Mouse (Mus musculus): ENCODE results near the gene Rnf126.

Rnf126 gene

DNA sequence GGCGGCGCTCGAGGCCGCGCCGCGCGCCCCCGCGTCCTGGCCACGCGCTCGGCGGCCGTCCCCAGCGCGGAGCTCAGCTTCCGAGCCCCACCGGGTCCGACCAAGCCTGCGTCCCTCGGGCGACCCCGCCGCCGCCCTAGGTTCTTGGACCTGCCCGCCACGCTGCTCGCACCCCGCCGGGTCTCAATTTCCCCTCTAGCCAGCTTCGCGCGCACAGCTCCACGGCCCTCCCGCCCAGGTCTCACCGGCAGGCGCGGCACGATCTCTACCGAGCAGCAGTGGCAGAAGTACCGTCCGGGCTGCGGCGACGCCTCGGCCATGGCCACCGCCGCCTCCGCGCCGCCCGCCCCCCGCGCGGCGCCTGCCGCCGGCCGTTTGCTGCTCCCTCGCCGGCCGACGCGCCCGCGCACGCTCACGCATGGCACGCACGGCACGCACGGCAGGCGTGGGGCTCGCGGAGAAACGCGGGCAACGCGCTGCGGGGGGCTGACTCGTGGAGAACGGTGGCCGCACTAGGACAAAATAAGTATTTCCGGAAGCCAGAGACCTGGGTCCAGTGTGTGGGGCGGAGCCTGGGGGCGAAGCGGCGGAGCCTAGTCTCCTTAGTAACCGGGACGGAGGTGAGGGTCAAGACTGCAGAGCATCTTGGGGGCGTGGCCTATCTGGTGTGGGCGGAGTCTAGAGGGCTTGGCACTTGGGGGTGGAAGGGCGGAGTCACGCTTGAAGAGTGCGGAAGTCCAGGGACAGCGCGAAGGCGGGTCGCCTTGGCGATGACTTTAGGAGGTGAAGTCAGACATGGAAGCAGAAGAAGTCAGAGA is at the start of gene Rnf126:
Gene Rnf126 (minus strand): TSS at position 445 of the 818 bp plus-strand sequence.
- peak; percentile 99 for DNase-seq (ENCODE audit: low read depth, low spot score)

DNA sequence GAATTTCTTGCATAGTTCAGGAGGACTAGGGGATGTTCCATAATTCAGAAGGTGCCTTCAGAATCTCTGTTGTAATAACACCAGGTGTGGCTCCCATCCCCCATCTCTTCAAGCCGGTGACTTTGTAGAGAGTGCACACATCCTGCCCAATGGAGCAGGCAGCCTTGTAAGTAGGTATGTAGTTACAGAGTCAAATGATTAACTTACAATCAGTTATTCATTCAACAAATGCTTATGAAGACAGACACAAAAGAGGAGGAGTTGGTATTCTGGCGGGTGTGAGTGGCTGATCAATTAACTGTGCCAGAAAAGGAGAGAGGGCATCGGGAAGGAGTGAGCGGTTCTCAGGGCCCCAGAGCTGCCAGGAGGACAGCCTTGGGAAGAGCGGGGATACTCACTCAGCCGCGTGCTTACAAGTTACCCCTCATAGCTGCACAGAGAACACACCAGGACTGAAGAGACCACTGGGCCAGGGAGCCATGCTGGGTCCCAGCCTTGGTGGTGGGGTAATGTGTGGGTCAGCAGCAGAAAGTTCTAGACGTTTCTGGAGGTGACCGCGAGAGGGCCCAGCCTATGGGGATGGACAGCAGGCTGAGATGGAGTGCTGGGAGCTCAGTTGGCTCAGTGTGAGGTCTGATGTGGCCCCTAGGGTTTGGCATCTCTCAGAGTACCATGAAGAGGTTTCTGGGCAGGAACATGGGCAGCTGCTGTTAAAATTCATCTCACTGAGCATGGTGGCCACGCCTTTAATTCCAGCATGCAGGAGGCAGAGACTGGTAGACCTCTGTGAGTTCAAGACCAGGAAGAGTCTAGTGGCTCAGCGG is 49.1 kb upstream of the Rnf126 start:
- no peak for DNase-seq (ENCODE audit: low read depth, low spot score)

DNA sequence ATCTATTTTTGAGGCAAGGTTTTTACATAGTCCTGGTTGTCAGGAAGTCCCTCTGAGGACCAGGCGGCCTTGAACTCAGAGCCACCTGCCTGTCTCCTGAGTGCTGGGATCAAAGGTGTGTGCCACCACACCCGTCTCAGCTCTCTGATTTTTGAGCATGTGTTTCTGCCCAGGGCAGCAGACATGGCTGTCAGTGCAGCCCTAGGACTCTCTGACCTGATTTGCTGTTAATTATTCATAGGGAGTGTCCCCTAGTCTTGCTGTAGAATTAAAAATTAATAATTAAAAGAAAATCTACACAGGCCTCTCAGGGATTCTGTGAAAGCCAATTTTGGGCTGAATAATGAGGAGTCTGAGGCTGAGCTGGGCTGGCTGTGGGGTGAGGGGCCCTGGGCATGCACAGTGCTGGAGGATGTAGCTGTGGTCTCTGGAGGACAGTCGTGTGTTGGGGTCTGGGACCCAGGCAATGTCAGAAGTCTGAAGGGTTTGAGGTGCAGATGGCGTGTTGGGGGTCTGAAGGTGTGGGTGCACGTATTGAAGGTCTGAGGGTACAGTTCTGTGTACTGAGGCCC is 47.6 kb upstream of the Rnf126 start:
- no peak for DNase-seq (ENCODE audit: low read depth, low spot score)

DNA sequence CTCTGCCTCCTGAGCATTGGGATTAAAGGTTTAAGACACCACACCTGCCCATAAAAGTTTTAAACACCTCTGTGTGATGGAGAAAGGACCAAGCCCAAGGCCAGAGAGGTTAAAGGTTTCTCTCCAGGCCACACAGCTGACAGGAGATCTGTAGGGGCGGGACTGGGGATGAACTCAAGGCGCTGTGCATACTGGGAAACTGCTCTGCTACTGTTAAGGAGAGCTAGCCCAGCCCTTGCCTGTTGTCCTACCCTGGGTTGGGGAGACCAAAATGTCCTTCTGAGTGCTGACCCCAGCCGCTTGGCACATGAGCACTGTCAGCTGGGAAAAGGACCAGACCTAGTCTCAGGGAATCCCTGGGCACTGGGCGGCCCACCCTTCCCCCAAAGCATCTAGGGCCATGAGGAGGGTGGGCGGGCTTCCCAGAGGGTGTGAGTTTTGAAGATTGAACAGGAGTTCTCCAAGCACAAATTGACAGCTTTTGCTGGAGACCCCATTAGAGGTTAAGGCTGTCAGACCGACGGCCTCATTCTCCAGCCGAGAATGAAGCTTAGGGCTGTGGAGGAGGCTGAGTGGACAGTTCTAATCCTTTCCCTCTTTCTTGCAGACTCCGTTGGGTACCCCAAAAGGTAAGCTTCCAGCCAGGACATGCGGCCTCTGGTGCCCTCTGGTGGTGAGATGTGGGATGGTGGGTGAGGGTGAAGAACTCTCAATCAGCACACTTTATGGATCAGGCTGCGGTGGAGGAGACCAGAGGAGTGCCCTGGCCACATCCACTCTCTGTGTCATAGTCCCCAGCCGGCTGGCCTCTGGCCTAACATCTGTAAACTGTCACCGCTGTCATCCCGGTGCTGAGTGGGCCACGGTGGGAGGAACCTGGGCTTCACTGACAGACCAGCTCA is 45.2 kb upstream of the Rnf126 start:
- DNase-seq (ENCODE audit: low read depth, low spot score): peak; percentile 46

DNA sequence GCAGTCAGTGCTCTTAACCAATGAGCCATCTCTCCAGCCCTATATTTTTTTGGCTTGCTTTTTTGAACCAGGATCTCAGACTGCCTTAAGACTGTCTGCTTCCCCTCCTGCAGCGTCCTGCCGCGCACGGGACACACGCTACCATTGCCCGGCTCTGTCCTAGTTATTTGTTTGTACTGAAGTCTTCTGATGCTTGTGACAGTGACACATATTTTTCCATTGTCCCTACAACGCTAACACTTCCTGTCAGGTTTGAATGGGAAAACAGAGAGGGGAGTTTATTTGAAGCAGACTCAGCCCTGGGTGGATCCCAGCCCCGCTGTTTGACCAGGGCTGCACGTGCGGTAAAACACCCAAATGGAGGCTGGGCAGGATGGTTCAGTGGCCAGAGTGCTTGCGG is 42.0 kb upstream of the Rnf126 start:
- no peak for DNase-seq (ENCODE audit: low read depth, low spot score)

DNA sequence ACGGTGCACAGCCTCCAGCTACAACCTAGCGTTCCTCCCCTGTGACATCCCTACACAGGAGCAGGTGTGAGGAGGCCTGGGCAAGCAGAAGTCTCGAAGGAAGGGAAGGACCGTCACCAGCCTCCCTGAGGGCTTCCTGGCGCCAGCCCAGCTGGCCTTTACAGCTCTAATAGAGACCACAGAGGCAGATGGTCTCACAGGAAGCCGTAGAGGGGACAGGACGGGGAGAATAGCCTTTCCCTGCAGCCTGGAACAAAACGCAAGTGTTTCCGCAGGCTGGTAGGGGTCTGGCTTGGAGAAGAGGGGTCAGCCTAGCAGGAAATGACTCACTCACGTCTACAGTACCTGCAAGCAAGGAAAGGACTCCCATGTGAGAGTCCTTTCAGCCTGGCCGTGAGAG is 41.1 kb upstream of the Rnf126 start:
- DNase-seq (ENCODE audit: low read depth, low spot score): no peak

DNA sequence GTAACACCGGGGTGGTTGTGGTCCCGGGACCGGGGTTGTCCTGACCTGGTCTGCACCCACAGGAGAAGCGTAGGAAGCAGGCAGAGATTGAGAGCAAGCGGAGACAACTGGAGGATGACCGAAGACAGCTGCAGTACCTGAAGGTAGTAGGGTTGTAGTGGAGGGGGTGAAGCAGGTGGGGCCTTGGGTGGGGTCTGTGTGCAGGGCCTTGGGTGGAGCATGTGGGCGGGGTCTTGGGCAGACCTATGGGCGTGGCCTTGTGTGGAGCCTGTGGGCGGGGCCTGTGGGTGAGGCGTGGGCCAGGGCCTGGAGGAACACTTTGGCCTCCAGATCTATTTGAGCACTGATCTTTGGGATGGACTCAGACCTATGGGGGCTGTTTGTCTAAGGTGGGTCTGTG is 40.2 kb upstream of the Rnf126 start:
- DNase-seq (ENCODE audit: low read depth, low spot score): no peak

DNA sequence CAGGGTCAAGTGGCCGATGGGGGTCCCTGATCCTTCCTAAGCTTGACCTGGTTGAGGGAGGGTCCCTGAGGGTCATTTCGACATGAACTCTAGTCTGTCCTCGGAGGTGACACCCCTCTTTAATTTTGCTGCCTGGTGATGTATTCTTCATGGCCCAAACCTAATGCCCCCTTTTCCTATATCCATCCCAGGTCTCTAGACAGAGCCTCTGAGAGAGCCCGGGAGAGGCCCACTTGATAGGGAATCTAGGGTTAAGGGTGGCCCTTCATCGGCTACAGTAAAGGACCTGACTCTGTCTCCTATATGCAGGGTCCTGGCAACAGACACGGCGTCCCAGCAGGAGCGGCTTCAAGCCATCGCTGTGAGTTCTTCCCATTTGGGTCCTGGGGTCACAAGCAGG is 39.6 kb upstream of the Rnf126 start:
- no peak for DNase-seq (ENCODE audit: low read depth, low spot score)

DNA sequence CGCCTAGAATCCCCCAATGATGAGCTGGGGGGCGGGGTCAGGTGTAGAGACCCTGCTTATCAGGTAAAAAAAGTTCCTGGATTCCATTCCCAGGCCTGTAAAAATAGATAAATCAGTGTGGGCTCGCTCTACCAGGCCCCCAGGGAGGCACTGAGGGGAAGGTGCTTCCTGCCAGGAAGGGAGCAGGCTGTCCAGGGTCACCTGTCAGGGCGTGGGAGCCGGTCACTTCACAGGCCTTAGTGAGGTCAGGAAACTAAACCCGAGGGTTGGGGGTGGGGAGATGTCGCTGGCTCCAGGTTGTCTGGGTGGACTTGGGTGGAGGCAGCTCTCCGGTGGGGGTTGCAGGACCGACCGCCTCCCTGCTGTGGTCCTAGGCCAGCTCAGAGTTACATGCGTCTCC is 38.9 kb upstream of the Rnf126 start:
- DNase-seq (ENCODE audit: low read depth, low spot score): no peak

DNA sequence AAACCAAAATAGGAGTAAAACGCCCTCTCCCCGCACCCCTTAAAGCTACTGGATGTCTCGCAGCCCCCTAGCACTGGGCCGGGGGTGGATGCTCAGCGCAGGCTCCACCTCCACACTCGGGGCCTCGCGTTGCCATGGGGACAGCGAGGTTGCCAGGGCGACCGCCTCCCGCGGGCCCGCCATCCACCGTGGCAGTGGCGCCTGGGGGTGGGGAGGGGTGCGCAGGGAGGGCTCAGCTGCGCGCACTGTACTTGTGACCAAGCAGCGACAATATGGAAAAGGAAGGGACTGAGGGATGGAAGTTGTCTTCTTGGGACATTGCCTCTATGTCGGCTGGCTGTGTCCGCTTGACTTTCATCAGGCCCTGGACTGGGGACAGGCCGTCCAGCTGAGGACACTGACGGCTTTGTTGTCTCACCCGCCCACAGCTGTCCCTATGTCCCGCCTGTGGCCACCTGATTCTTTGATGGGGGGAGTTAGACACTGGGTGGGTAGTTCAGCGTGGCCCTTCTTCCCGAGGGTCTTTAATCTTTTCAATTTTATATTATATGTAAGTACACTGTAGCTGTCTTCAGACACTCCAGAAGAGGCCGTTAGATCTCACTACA is 37.1 kb upstream of the Rnf126 start:
- no peak for DNase-seq (ENCODE audit: low read depth, low spot score)

DNA sequence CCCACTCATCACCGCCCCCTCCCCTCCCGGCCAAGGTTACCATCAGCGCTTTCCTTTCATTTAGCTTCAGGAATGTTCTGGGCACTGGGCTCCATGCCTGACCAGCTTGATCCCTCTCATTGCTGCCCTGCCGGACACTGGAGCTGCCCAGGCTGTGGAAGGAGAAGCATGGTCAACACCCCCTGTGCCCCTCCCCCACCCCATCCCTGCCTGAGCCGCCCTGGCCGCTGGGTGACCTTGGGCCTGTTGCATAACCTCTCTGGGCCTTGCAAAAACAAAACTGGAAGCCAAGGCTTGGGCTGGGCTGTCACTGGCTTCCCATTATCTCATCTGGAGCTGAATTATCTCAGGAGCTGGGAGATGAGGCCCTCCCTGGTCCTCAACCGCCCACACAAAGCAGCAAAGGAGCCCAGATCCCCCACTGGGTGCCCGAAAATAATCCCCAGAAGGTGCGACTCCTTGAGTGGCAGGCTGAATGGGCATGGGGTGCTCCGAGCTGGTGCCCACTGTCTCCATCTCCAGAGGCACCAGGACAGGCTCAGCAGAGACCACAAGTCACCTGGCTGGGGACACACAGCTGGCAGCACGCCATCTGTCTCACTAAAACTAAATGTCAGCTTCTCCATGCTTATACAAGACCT is 35.7 kb upstream of the Rnf126 start:
- DNase-seq (ENCODE audit: low read depth, low spot score): no peak

DNA sequence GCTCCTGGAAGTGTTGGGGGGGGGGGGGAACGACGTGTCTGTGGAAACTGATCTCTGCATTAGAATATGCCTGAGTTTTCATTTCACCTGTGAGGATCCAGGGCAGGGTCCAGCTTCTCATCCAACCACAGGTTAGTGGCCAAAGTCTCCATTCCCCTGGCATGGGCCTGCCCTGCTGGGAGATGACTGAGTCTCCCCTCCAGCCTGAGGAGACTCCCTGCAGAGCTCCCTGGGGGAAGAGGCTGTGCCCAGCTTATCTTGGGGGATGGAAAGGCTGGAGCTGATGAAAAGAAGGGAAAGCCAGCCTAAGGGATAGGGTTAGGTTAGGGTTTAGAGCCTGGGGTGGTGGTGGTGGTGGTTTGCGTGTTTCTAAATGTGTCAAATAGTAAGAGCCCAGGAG is 35.1 kb upstream of the Rnf126 start:
- DNase-seq (ENCODE audit: low read depth, low spot score): no peak

DNA sequence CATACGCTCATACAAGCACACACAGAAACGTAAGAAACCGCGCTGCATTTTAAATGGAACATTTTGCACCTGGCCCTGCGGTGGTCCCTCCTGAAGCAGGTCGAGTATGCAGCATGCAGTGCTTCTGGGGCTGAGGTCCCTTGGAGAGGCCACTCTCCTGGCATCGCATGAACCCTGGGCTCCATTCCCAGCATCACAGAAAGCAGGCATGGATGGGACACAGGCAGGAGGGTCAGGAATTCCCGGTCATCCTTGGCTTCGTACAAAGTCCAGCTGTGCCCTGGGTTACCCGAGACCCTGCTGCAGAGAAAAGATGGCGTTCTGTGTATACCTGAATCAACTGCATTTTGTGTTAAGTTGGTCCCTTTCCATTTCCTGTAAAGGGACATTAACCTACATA is 33.8 kb upstream of the Rnf126 start:
- DNase-seq (ENCODE audit: low read depth, low spot score): no peak

DNA sequence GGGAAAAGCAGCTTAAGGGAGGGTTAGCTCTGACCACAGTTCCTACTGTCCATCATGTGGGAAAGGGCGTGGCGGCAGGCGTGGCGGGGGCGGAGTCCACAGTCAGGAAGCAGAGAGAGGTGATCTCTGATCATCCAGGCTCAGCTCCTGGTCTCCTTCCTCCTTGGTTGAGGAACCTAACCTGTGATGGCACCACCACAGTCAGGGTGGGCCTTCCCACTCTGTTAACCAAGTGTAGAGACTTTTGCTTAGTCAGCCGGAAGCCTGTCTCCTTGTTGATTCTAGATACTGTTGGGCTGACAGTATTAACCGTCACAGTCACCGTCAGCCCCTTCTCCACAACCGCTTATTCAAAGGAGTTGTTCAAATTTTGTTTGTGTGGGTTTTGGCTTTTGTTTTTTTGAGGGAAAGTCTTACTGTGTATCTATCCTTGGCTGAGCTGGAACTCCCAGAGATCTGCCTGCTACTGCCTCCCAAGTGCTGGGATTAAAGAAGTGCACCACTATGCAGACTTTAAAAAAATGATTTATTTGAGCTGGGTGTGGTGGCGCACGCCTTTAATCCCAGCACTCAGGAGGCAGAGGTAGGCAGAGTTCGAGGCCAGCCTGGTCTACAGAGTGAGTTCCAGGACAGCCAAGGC is 31.7 kb upstream of the Rnf126 start:
- no peak for DNase-seq (ENCODE audit: low read depth, low spot score)

DNA sequence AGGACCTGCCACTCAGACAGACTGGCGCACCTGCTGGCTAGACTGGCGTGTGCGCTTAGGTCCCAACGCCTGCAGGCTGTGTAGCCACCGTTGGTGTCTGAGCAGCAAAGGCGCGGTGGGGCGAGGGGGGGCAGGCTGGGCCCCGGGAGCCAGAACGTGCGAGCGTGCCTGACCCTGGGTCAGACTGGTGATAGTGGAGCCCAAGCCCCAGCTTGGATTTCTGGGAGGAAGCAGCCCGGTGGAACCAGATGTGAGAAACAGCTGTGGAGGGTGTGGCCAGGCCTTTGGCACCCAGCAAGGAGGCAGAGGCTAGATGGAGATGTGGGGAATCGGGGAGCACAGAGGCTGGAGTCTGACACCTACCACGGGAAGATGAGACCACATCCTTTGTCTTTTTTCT is 30.6 kb upstream of the Rnf126 start:
- DNase-seq (ENCODE audit: low read depth, low spot score): no peak

DNA sequence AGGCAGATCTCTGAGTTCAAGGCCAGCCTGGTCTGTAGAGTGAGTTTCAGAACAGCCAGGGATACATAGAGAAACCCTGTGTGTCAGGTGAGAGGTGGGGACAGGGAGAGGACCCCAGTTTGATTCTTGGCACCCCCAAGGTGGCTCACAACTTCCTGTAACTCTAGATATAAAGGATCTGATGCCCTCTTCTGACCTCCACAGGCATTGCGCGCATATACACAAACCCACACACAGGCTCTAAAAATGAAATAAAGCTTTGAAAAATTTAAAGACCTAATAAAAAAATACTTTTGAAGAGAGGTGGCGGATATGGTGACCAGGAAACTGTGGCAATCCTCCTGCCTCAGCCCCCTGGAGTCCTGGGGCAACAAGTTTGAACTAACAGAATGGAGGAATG is 29.2 kb upstream of the Rnf126 start:
- DNase-seq (ENCODE audit: low read depth, low spot score): no peak

DNA sequence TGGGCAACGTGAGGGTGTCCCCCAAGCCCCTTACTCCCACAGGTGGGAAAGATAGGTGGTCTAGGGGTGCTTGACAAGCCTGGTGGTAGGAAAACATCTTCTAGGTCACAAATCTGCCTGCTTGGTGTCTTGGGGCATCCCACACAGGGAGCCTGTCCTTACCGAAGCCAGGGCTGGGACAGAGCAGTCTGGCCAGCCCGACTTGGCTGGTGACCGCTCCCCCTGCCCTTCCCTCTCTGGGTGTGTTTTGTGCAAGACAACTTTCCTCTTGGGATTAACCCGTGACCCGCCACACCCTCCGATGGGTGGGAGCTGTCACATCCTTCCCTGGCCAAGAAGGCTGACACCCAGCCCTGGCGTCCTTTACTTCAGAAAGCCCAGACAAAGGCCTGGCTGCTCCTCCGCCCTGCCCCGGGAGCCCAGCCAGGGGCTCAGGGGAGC is 27.8 kb upstream of the Rnf126 start:
- DNase-seq (ENCODE audit: low read depth, low spot score): no peak

DNA sequence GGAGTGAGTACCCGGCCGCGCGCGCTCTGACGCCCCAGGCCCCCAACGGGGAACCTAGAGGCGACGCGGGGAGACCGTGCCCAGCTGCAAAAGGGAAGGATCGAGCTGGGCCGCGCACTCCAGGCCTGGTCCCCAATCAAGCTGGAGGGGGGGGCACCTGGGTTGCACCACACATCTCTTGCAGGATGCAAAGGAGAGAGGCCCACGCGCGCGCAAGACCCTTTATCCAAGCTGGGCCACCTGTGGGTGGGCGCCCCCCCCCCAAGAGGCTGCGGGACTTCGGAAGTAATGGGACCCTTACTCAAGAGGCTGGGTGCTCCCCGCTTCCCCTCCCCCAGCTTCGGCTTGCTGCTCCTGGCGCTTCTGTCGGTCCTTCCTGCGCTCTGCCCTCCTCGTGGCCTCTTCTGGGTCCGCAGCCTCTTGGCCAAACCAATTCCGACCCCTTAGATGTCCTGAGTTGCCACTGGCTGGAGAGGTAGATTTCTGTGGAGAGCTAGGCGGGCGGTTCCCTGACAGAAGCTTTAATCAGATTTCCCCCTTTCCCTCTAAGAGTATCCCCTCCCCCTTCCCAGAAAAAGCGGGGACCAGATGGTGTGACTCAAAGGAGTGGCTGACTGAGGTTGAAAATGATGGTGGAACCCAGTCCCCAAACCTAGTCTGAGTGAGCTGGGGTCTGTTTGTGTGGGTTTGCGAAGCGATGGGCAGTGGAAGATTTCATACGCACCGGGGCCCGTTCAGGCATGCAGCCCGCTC is 27.2 kb upstream of the Rnf126 start:
- no peak for DNase-seq (ENCODE audit: low read depth, low spot score)

DNA sequence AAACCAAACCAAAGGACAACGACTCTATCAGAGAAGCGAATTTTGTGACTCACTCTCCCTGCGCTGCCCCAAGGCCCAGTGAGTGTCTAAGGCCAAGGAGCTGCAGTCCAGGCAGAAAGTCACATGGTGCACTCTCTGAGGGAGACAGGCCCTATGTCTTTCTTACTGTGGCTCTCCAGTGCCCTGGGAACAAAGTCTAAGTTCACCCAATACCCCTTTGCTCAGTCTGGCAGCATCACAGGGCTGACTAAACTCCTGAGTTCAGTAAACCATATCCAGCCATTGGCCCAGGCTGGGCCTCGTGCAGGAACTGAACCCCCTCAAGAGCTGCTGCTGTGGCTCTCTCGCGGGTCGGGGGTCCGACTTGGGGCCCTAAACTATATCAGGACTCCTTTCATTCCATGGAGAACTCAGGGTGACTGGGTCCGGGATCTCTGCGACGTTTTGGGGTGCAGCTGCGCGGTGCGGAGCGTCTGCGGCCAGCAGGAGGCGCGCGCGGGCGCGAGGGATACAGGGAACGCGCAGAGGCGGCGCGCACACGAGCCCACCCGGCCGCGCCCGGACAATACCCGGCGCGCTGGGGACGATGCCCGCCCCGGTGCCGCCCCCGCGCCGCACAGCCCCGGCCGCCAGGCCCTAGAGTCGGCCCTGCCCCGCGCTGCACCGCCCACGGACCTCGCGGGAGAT is 26.4 kb upstream of the Rnf126 start, which contains the start of gene Palm:
Gene Palm (plus strand): TSS at position 522 of the 687 bp plus-strand sequence.
- no peak for DNase-seq (ENCODE audit: low read depth, low spot score)
